Mouse (Mus musculus) megakaryocyte, embryonic 14.5 days (primary cell): Measurements from ENCODE around the gene Eif4e2.

ENCODE experiments used
- FLI1 ChIP-seq: IDR thresholded peaks from 2 replicates; pipeline ENCODE4 v1.6.1; 2012; ENCODE audit warnings: low read length, inconsistent platforms, mixed read lengths
- GATA1 ChIP-seq: IDR thresholded peaks from 3 replicates; pipeline ENCODE4 v1.6.1; 2012; ENCODE audit warnings: mixed read lengths, low read length, inconsistent platforms, borderline replicate concordance

DNA sequence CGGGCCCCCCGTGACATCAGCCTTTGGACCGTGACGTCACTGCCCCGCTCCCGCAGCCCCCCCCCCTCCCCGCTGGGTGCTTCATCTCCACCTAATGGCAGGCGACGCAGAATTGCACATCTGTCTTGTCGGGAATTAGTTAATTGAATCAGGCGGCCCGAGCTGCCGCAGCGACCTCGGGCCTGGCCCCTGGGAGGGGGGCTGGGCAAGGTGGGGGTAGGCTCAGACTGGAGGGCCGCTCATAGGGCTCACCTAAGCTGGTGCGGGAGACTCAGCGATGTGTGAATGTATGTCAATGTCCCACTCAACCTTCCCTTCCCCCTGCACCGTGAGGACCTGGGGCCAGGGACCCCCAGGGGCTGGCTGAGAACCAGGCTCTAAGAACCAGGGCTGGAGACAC is 43.3 kb upstream of the Eif4e2 start:
- TF ChIP-seq GATA1 (no peak), FLI1 (no peak)
